Mouse (Mus musculus) erythroblast, embryonic 14.5 days (primary cell): Measurements from ENCODE around the gene Lsm10.

Experiments
- GATA1 ChIP-seq: IDR thresholded peaks from 2 replicates; pipeline ENCODE4 v1.6.1; 2012; ENCODE audit warnings: low read length, inconsistent platforms, mixed read lengths
- TAL1 ChIP-seq: IDR thresholded peaks from 3 replicates; pipeline ENCODE4 v1.6.1; 2012; ENCODE audit warnings: low read length, inconsistent platforms, mixed read lengths

DNA sequence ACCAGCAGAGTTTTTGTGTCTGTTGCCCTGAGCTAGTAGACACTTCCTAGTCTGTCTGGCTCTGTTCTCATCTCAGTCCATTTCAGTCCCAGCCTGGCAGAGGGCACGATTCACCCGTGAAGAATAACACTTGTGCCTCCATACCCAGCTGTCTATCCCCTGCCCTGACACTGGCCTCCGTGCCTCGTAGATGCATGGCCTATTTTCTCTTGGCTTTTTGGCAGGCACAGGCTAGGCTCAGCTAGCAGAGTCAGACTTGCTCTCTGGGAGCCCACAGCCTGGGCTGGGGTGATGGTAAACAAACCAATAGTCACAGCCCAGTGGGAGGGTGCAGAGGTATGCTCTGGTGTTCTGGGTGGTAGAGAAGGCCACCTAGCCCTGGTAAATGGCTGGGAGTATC is 16.8 kb downstream of the Lsm10 start:
- TF ChIP-seq TAL1 = no peak
- no peak for TF ChIP-seq GATA1
